Mouse (Mus musculus) hindbrain, embryonic 15.5 days (tissue): ENCODE data around the gene Srcap. TPM values are rescaled to one million over a fixed set of nuclear protein-coding genes. Genes with fewer than 3 reads are reported as not detected.

Experiments used
- ATAC-seq: fragments of 200-750 bp; cut with Nextera tagmentation; 2 replicates; pipeline ENCODE4 v1.8.0; 2017; ENCODE audit warnings: low read depth, moderate number of reproducible peaks, moderate TSS enrichment; ENCODE audit not compliant: low FRiP score
- H3K27ac ChIP-seq: fragments of 300-500 bp; sonication (generic); replicated peaks from 2 replicates; pipeline ENCODE4 v1.5.1; 2015; ENCODE audit warnings: mild to moderate bottlenecking, inconsistent platforms
- H3K27me3 ChIP-seq: fragments of 300-500 bp; sonication (generic); 2 replicates; pipeline ENCODE4 v1.6.1; 2015; ENCODE audit warnings: control low read depth, inconsistent platforms
- H3K36me3 ChIP-seq: fragments of 300-500 bp; sonication (generic); 2 replicates; pipeline ENCODE4 v1.6.1; 2015; ENCODE audit warnings: control low read depth, inconsistent platforms
- H3K4me1 ChIP-seq: fragments of 300-500 bp; sonication (generic); replicated peaks from 2 replicates; pipeline ENCODE4 v1.6.1; 2015; ENCODE audit warnings: control low read depth, inconsistent platforms
- H3K4me2 ChIP-seq: fragments of 300-500 bp; sonication (generic); 2 replicates; pipeline ENCODE4 v1.6.1; 2015; ENCODE audit warnings: moderate library complexity, mild to moderate bottlenecking, inconsistent platforms
- H3K4me3 ChIP-seq: fragments of 300-500 bp; sonication (generic); 2 replicates; pipeline ENCODE4 v1.5.1; 2015; ENCODE audit warnings: mild to moderate bottlenecking, inconsistent platforms
- H3K9ac ChIP-seq: fragments of 300-500 bp; sonication (generic); 2 replicates; pipeline ENCODE4 v1.6.1; 2015; ENCODE audit warnings: inconsistent platforms
- H3K9me3 ChIP-seq: fragments of 300-500 bp; sonication (generic); 2 replicates; pipeline ENCODE4 v1.6.1; 2016; ENCODE audit warnings: control low read depth, inconsistent platforms
- WGBS: fragments of 180-500 bp; shearing (Covaris S2); methylation state at CpG from one replicate; pipeline ENCODE4 v1.1.7; 2015; 5-methylcytosine and 5-hydroxymethylcytosine counted together
- polyA plus RNA-seq: library from polyadenylated mRNA; unstranded; fragments of >200 nt; fragmentation: Nextera tagmentation; extraction: Ambion mirVana; gene quantifications from 2 replicates; pipeline ENCODE4 v1.2.1, GENCODE M21; 2015

Srcap gene
- polyA plus RNA-seq, 1 experiment from 2014 or later, result 57.4 TPM

DNA sequence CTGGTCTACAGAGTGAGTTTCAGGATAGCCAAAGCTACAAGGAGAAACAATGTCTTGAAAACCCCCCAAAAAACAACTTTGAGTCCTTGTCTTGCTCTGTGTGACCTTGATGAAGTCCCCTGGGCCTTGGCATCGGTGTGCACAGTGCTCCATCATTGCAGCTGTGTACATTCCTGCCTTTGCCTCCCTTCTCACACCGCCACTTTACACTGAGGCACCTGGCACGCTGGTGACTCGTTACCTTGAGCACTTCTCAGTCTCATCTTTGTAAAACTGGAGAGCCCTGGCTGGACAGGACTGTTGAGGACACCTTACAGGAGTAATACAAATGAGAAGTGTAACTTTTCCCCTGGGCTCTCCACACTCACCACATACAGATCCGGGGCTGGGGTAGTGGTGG, 75.4 kb downstream of the Srcap start:
- 69% methylated on average over 5 of the region's 5 CpGs for WGBS
- Histone ChIP-seq H3K27me3 (no peaks in the 10 kb centered on the region), H3K4me1 (peaks cover 20% of the 10 kb centered on the region), H3K4me2 (peak overlapping the region; percentile 94), H3K27ac (0 out of 2 replicates have a peak overlapping the region, but pooled peaks have one; percentile 81), H3K9me3 (no peaks in the 10 kb centered on the region), H3K36me3 (peaks cover 39% of the 10 kb centered on the region), H3K4me3 (peak overlapping the region; percentile 84), H3K9ac (peak overlapping the region; percentile 46; the same call in 1 of the 2 replicates)
- no peak for ATAC-seq

DNA sequence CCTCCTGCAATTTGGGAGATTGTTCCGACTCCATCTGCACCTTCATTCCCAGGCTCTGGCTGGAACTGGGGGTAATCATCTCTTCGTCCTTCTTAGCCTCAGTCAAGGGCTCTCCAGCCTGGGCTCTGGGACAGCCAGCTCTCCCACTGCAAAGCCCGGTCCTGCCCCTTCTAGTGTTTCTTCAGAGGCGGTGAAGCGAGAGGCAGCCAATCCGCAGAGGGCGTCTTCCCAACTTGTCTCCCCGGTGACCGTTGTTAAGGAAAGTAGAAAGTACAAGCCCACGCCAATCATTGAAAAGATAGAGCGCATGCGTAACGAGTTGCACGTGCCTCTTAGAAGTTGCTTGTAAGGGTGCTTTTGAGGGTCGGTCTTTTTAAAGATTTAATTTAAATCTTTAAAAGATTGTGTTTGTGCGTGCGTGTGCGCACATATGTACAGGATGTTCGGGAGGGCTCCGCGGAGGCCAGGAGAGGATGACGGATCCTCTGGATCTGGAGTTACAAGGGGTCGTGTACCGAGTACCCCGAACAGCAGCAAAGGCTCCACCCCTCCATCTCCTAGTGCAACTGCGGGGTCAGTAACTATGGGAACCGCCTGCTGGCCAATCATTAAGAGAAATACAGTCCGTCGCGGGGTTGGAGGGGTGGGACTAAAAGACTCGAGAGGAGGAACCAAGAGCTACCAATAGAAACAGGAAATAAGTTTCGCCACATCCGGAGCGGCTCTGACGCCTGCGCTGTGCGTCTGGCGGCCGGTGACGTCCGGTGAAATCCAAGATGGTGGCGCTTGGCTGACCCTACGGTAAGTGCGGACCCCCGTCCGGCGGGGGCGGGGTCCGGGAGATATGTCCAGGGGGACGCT, 76.5 kb downstream of the Srcap start, which contains the start of the genes Ccdc189 and Rnf40:
Gene Ccdc189 (minus strand): TSS at position 585 of the 861 bp plus-strand sequence.
Gene Rnf40 (plus strand): TSS at position 757 of the 861 bp plus-strand sequence.
- Histone ChIP-seq H3K27ac (peak within 1 kb of the TSS; percentile 81), H3K4me3 (peak within 1 kb of the TSS; percentile 84), H3K9ac (peak within 1 kb of the TSS; percentile 81), H3K27me3 (no peaks in the 10 kb centered on the region), H3K9me3 (no peaks in the 10 kb centered on the region), H3K4me2 (peak within 1 kb of the TSS; percentile 94), H3K4me1 (peaks cover 20% of the 10 kb centered on the region), H3K36me3 (peaks cover 39% of the 10 kb centered on the region)
- ATAC-seq, result peak; percentile 97
- WGBS, result under 1% methylated on average over 50 of the region's 50 CpGs

- peak overlapping the region; percentile 81 for H3K9ac ChIP-seq
- H3K9me3 ChIP-seq, result no peaks in the 10 kb centered on the region
- peak overlapping the region; percentile 94 for H3K4me2 ChIP-seq
- peak overlapping the region; percentile 81 for H3K27ac ChIP-seq
- H3K36me3 ChIP-seq, result peaks cover 39% of the 10 kb centered on the region
- peaks cover 20% of the 10 kb centered on the region for H3K4me1 ChIP-seq
- H3K27me3 ChIP-seq, result no peaks in the 10 kb centered on the region
- no peak for ATAC-seq
- WGBS, result 4% methylated on average over 29 of the region's 29 CpGs
- peak overlapping the region; percentile 84 for H3K4me3 ChIP-seq
These were observed 77.1 kb downstream of the Srcap start for GRCm38 (mm10) chr7:127588901-127589300.

GRCm38 (mm10) chr7:127589637-127590036, 77.9 kb downstream of the Srcap start:
- peaks cover 20% of the 10 kb centered on the region for H3K4me1 ChIP-seq
- no peak overlapping the region for H3K27ac ChIP-seq
- H3K4me3 ChIP-seq, result peak overlapping the region; percentile 84
- H3K4me2 ChIP-seq, result peak overlapping the region; percentile 94
- H3K9me3 ChIP-seq, result no peaks in the 10 kb centered on the region
- peaks cover 39% of the 10 kb centered on the region for H3K36me3 ChIP-seq
- H3K9ac ChIP-seq, result no peak overlapping the region
- ATAC-seq, result no peak
- 92% methylated on average over 9 of the region's 9 CpGs for WGBS
- no peaks in the 10 kb centered on the region for H3K27me3 ChIP-seq

DNA sequence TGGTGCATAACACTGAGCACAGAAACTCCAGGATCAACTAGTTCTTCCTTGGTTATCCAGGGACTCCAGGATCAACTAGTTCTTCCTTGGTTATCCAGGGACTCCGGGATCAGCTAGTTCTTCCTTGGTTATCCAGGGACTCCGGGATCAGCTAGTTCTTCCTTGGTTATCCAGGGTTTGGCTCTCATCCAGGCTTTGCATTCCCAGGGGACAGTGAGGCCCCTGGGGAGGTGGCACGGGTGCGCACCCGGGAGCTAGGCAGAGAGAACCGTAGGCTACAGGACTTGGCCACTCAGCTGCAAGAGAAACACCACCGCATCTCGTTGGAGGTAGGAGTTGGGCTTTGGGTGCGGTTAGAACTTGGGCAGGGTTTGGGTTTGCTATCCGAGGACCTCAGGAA, 79.3 kb downstream of the Srcap start:
- H3K9me3 ChIP-seq, result no peaks in the 10 kb centered on the region
- no peak for ATAC-seq
- peaks cover 51% of the 10 kb centered on the region for H3K36me3 ChIP-seq
- no peak overlapping the region for H3K4me2 ChIP-seq
- H3K27me3 ChIP-seq, result no peaks in the 10 kb centered on the region
- H3K4me1 ChIP-seq, result peaks cover 20% of the 10 kb centered on the region
- H3K27ac ChIP-seq, result no peak overlapping the region
- 89% methylated on average over 10 of the region's 10 CpGs for WGBS
- H3K9ac ChIP-seq, result no peak overlapping the region
- no peak overlapping the region for H3K4me3 ChIP-seq

- peaks cover 14% of the 10 kb centered on the region for H3K4me1 ChIP-seq
- ATAC-seq, result no peak
- no peak overlapping the region for H3K4me3 ChIP-seq
- WGBS, result 93% methylated on average over 14 of the region's 14 CpGs
- H3K27me3 ChIP-seq, result no peaks in the 10 kb centered on the region
- H3K4me2 ChIP-seq, result no peak overlapping the region
- H3K36me3 ChIP-seq, result peaks cover 65% of the 10 kb centered on the region
- H3K9ac ChIP-seq, result no peak overlapping the region
- no peak overlapping the region for H3K27ac ChIP-seq
- no peaks in the 10 kb centered on the region for H3K9me3 ChIP-seq
These were observed 80.8 kb downstream of the Srcap start for GRCm38 (mm10) chr7:127592575-127592974.

- Histone ChIP-seq H3K4me2 (no peak overlapping the region), H3K9ac (no peak overlapping the region), H3K4me3 (no peak overlapping the region), H3K9me3 (no peaks in the 10 kb centered on the region), H3K27me3 (no peaks in the 10 kb centered on the region), H3K4me1 (no peaks in the 10 kb centered on the region), H3K36me3 (peaks cover 92% of the 10 kb centered on the region), H3K27ac (no peak overlapping the region)
- ATAC-seq, result no peak
- WGBS, result 96% methylated on average over 17 of the region's 17 CpGs
These were observed 85.0 kb downstream of the Srcap start for GRCm38 (mm10) chr7:127596747-127597146.

- H3K4me2 ChIP-seq, result no peak overlapping the region
- H3K36me3 ChIP-seq, result peaks cover 77% of the 10 kb centered on the region
- no peaks in the 10 kb centered on the region for H3K4me1 ChIP-seq
- H3K9ac ChIP-seq, result no peak overlapping the region
- no peaks in the 10 kb centered on the region for H3K9me3 ChIP-seq
- 96% methylated on average over 7 of the region's 7 CpGs for WGBS
- no peaks in the 10 kb centered on the region for H3K27me3 ChIP-seq
- no peak for ATAC-seq
- no peak overlapping the region for H3K27ac ChIP-seq
- H3K4me3 ChIP-seq, result no peak overlapping the region
These were observed 88.8 kb downstream of the Srcap start for GRCm38 (mm10) chr7:127600612-127601011.

DNA sequence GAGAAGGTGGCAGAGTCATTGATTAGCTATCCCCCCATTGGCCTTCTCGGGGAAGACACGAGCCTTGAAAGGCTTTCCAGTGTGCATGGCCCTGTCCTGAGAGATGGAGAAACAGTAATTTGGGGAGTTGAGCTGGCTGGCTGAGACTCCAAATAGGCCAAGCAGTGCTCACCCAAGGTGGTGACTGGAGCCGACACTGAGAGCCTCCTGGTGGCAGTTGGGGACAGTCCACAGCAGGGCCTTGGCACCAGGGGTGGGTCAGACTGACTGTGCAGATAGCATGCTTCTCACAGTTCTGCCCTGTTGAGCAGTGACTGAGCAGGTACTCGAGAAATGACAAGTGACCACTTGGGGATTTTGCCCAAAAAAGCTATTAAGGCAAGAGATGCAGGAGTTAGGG, 90.0 kb downstream of the Srcap start:
- H3K27ac ChIP-seq, result no peak overlapping the region
- no peak overlapping the region for H3K9ac ChIP-seq
- H3K4me1 ChIP-seq, result no peaks in the 10 kb centered on the region
- no peak overlapping the region for H3K4me2 ChIP-seq
- no peak for ATAC-seq
- no peak overlapping the region for H3K4me3 ChIP-seq
- WGBS, result 85% methylated on average over 4 of the region's 4 CpGs
- H3K27me3 ChIP-seq, result no peaks in the 10 kb centered on the region
- no peaks in the 10 kb centered on the region for H3K9me3 ChIP-seq
- H3K36me3 ChIP-seq, result peaks cover 70% of the 10 kb centered on the region

- Histone ChIP-seq H3K27ac (no peak overlapping the region), H3K9ac (no peak overlapping the region), H3K4me1 (no peaks in the 10 kb centered on the region), H3K27me3 (no peaks in the 10 kb centered on the region), H3K36me3 (peaks cover 71% of the 10 kb centered on the region), H3K9me3 (no peaks in the 10 kb centered on the region), H3K4me2 (no peak overlapping the region), H3K4me3 (no peak overlapping the region)
- WGBS, result 97% methylated on average over 2 of the region's 2 CpGs
- ATAC-seq, result no peak
These were observed 91.1 kb downstream of the Srcap start for GRCm38 (mm10) chr7:127602903-127603302.

DNA sequence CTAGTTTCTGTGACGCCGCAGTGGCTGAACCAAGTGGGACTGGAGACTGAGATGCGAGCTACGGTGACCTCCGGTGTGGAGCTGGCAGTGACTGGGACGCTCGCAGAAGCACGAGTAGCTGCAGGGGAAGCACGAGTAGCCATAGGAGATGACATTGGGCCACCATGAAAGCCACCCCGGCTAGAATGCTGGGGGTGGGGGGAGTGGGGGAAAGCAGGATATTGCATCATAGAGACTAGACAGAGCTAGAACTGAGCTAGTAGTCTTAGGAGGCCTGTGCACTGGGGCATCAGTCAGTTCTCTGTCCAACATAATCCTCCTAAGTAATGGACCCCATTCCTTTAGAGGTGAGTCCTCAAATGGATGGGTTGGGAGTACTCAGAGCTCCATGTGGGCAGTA, 92.5 kb downstream of the Srcap start:
- H3K36me3 ChIP-seq, result peaks cover 72% of the 10 kb centered on the region
- WGBS, result 90% methylated on average over 10 of the region's 10 CpGs
- no peak for ATAC-seq

GRCm38 (mm10) chr7:127607150-127607549, 95.4 kb downstream of the Srcap start:
- Histone ChIP-seq H3K9ac (no peak overlapping the region), H3K4me2 (no peak overlapping the region), H3K27me3 (no peaks in the 10 kb centered on the region), H3K9me3 (no peaks in the 10 kb centered on the region), H3K4me3 (no peak overlapping the region), H3K4me1 (no peaks in the 10 kb centered on the region), H3K36me3 (peaks cover 77% of the 10 kb centered on the region), H3K27ac (no peak overlapping the region)
- WGBS, result 86% methylated on average over 6 of the region's 6 CpGs
- no peak for ATAC-seq

More for the DNA sequence above, 92.5 kb downstream of the Srcap start:
- Histone ChIP-seq H3K9me3 (no peaks in the 10 kb centered on the region), H3K27me3 (no peaks in the 10 kb centered on the region), H3K4me3 (no peak overlapping the region), H3K27ac (no peak overlapping the region), H3K4me1 (no peaks in the 10 kb centered on the region), H3K4me2 (no peak overlapping the region), H3K9ac (no peak overlapping the region)
